Mouse (Mus musculus) gastrocnemius, postnatal 36 days (tissue): ENCODE results near the gene Higd1b. TPM values are rescaled to one million over a fixed set of nuclear protein-coding genes. Genes with fewer than 3 reads are reported as not detected.

Experiments
- DNase-seq, 2 experiments: peaks; one replicate each; pipeline ENCODE4 v3.0.0; 2022
- intact Hi-C: fragments of 180-260 bp; cut with DNase I; formaldehyde crosslinking; loops from one replicate; pipeline ENCODE4 v1.15.1; 2025
- total RNA-seq, 2 experiments: library from RNA; stranded (reverse); gene quantifications; 2 replicates each; pipeline ENCODE4 v1.2.3; 2021

Gene Higd1b
- total RNA-seq, 2 experiments from 2014 or later, result 3.5 to 6.1 TPM

DNA sequence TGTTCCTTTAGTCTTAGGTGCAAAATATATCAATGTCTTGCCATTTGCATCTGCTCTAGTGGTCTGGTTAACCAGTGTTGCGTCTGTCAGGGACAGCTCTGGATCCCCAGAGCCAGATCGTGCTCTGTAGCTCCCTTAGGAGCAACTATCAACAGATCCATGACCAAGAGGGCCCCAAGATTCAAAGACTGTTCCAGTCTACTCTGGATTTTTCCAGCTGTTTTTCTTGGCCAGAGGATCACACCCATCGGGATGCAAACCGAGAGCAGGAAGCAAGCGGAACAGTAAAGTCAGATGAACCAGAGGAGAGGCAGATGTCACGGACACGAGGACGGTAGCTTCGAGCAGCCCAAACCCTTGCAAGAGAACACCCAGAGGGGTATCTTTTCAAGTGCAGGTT lies 497 bp downstream of the Higd1b start:
- no peak for DNase-seq
- intact Hi-C loops, result no loop called here

- intact Hi-C loops, result no loop called here
- DNase-seq, result no peak
Observed at GRCm38 (mm10) chr11:102837385-102837784, 1.7 kb downstream of the Higd1b start.

DNA sequence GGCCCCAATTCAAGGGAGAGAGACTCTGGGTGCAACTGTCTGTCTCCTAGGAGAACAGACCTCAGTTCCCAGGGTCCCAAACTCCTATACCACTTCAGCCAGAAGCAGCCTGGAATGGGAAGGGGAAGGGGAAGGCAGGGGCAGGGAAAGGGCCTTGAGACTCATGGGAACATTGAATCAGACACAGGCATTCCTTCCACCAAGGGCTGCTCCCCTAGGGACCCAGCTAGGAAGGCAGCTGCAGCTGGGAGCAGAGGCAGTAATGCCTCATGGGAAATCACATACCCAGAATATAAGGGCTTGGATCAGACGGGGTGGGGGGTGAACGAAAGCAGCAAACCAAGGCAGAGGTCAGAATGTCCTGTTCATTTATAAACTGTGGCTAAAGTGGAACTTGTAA lies 2.5 kb downstream of the Higd1b start:
- intact Hi-C loops, result no loop called here
- DNase-seq, result no peak

GRCm38 (mm10) chr11:102838616-102839150 lies 3.0 kb downstream of the Higd1b start:
- no peak for DNase-seq
- intact Hi-C loops, result no loop called here

DNA sequence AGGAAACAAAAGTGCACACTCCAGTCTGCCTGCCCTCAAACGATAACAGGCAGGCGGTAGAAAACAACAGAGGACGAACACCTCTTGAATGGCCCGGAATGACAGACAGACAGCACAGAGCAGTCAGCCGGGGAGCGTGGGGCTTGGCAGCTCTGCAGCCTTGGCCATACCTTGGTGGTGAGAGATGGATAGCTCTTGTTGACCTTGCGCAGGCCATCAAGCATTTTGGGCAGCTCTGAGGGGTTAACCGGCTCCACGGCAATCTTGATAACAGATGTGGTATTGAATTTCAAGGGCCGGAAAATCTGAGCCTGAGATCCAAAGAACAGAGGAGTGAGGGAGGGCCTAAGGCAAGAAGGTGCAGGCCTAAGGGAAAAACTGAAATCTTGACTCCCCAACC lies 10.3 kb downstream of the Higd1b start:
- intact Hi-C loops, result no loop called here
- DNase-seq, result no peak

DNA sequence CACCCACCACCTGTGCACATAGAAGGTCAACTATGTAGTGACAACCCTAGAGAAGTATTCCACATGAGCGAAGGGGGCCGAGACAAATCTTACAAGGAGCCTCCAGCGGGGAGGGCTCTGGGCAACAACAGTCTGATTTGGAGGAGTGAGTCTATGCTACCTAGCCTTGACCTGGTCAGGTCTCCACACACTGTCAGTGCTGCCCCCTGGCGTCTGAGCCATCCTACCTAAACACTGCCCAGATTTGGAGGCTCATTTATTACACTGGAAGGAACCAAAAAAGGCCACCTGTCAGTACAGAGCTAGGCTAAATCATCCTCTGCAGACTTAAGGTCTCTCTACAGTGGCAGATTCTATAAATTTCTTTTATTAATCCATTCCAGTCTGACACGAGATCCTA lies 16.2 kb downstream of the Higd1b start:
- intact Hi-C loops, result loop anchor here (1.0 kb wide), 1 partner anchor 77 kb away; no protein-coding TSS in a partner anchor

DNA sequence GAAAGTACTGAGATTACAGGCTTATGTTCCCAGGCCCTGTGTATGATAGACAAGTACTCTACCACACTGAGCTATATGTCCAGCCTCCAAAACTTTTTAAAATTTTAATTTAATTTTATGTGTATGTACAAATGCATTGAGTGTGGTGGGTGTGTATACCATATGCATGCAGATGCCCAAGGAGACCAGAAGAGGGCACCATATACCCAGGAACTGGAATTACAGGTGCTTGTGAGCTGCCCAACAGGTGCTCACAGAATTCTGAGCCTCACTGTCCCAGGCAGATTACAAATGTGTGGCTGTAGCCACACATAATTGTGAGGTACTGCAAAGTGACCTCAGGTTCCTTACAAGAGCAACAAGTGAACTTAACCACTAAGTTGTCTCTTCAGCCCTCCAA lies 18.1 kb downstream of the Higd1b start:
- DNase-seq, result no peak
- intact Hi-C loops, result no loop called here

More for the DNA sequence above, 16.2 kb downstream of the Higd1b start:
- DNase-seq, result peak; percentile 62 to 71

DNA sequence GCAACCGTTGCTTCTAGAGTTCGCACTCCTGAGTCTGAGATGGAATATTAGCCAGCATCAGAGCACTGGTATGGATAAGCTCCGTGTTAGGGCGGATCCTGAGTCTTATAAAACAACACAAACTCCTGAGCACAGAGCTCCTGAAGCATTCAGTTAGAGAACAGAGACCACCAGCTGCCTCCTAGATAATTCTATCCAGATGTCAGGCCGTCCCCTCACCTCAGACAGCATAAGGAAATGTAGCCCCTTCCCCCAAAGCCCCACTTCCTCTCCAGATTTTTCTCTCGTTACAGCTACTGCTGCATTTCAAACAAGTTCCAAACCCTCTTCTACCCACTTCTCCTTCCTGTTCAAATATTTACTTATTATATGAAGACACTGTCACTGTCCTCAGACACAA lies 20.3 kb downstream of the Higd1b start:
- no peak for DNase-seq
- intact Hi-C loops, result no loop called here

GRCm38 (mm10) chr11:102858951-102859350 lies 23.3 kb downstream of the Higd1b start:
- DNase-seq, result no peak
- intact Hi-C loops, result no loop called here

DNA sequence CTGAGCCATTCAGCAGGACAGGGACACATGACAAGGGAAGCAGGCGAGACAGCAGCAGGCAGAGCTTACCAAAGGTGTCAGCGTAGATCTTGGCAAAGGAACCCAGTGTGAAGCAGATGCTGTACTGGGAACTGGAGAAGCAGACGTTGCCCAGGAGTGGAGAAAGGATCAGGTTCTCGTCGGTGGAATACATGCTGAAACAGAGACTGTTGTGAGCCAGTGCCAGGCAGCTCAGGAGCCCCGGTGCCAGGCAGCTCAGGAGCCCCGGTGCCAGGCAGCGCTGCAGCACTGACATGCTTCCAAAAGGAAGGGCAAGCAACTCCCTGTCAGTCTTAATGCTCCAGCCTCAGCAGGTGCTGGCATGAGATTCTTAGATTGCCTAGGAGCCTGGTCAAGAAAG lies 24.3 kb downstream of the Higd1b start:
- DNase-seq, result peak; percentile 27 to 30
- intact Hi-C loops, result no loop called here

DNA sequence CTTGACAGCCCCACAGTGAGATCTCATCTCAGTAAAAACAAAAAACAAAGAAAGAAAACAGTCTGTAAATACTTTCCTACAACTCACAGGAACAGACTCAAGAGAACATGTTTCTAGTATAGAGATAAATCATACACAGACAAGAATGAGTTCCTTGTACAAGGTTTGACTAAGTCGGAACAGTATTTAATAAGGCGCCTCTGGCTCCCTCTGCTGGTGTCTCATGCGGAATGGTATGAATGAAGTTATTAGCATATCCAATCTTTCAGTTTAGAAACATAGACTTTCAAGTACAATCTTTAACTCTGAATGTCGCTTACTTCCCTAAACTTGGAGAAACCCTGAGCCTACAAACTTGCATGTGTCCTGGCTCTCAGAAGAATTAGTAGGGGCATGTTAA lies 28.6 kb downstream of the Higd1b start:
- DNase-seq, result peak; percentile 32 to 54
- intact Hi-C loops, result loop anchor here (1.0 kb wide), 1 partner anchor 90 kb away; no protein-coding TSS in a partner anchor

DNA sequence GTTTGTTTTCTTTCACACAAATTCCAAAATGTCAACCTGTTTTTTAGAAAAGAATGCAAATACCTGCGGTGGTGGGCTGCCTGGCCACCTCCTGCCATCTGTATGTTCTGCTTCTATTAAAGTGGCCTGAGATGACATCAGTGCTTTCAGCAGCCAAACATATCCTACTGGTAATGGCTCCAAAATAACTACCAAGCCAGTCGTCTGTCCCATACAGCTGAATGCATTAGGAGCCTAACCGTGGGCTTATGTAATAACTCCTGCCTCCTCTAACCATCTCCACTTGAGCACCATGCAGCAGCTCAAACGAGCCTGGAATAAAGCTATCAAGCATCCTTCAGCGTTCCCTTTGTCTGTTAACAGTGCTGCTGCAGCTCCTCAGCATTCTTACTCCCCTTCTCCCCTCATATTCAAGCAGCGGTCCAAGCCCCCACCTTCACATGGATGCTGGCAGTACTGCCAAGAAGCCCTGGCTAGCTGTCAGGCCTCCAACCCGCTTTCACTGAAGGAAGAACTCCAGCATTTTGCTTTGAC lies 39.2 kb downstream of the Higd1b start:
- intact Hi-C loops, result no loop called here
- DNase-seq, result no peak

GRCm38 (mm10) chr11:102879558-102879957 lies 43.9 kb downstream of the Higd1b start:
- DNase-seq, result no peak
- intact Hi-C loops, result no loop called here

DNA sequence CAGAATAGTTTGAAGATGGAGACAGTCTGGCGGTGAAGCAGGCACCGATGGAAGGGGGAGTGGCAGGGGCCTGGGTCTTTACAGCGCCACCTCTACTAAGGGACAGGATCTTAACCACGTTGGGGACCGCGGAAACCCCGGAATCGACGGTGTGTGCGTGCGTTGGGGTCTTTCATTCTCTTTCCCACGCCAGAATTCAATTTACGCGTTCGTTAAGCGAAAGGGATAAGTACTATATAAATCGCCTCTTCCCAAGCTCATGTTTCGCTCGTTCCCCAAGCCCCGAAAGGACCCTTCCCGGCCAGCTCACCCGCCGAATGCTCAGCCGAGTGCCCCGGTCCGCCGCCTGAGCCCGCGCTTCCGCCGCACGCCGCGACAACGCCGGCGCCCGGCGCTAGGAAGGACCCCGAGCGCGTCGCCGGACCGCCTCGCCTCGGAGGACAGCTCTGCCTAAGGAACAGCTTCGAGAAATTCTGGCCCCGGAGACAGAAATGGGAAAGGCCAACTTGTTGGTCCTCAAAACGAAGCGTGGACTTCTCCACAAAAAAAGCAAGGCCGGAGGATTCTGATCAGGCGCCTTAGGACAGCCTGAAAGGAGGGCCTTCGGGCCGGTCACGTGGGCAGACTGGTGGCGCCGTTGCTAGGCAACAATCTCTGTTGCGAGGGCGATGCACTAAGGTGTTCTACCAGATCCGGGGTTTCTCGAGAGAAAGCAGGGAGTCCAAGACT lies 45.1 kb downstream of the Higd1b start, which contains the start of the genes Eftud2 and Ccdc103:
TSS of gene Eftud2 (minus strand) at position 401 of the 729 bp plus-strand sequence.
TSS of gene Ccdc103 (plus strand) at position 620 of the 729 bp plus-strand sequence.
- intact Hi-C loops, result no loop called here

GRCm38 (mm10) chr11:102881314-102882198 lies 45.9 kb downstream of the Higd1b start:
- DNase-seq, result no peak

More for the DNA sequence above, 45.1 kb downstream of the Higd1b start, which contains the start of the genes Eftud2 and Ccdc103:
- DNase-seq, result peak; percentile 87 to 91

DNA sequence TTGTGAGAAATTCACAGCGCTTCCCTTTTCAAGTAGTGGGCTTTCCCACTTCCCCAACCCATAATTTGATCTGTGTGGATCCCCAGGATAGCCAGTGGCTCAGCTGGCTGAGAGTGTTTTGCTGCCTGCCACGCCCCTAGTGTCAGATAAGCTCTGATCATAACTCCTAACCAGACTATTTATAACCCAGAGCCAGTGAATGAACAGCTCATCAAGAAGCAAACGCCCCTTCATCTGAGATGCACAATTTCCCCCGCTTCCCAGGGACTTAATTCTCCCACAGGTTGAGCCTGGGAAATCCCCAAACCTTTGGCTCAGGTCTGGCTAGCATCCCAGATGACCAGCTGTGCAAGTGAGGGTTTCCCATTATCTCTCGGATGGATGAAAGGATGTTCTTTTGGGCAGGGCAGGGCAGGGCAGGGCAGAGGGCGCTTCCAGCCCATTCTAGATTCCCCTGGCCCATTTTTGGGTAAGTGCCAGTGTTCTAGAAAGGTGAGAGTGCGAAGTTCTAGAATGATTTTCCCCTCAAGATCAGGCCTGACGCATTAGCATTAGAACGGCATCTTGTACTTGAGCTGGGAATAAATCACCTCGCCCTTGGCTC lies 49.1 kb downstream of the Higd1b start, which contains the start of gene Fam187a:
TSS of gene Fam187a (plus strand) at position 554 of the 604 bp plus-strand sequence.
- no peak for DNase-seq
- intact Hi-C loops, result no loop called here

More at GRCm38 (mm10) chr11:102881314-102882198, 45.9 kb downstream of the Higd1b start:
- intact Hi-C loops, result no loop called here

DNA sequence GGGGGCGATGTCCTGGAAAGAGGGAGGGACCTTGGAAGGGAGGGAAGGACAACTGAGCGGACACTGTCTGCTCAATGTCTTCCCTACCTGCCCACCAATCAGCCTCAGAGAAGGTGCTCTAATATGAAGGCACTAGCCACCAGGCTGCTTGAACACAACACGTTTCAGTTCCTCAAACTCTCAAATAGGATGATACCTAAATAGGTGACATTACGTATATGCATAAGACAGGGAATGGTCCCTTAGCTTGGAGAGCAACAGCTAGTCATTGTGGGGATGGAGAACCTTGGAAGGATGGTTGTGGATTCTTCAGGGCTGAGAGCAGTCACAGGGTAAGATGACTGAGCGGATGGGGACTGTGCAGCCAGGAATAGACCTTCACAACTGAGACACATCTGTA lies 51.8 kb downstream of the Higd1b start:
- intact Hi-C loops, result no loop called here
- DNase-seq, result no peak
